Mouse (Mus musculus) embryonic facial prominence, embryonic 14.5 days (tissue): ENCODE measurements around the gene Hist2h3b. TPM values are rescaled to one million over a fixed set of nuclear protein-coding genes. Genes with fewer than 3 reads are reported as not detected.

ENCODE experiments used
- ATAC-seq: fragments of 200-750 bp; cut with Nextera tagmentation; 2 replicates; pipeline ENCODE4 v1.8.0; 2017; ENCODE audit warnings: low read depth, moderate number of reproducible peaks, moderate TSS enrichment
- DNase-seq: peaks from one replicate; pipeline ENCODE4 v3.0.0-alpha.2; 2015; ENCODE audit warnings: low spot score
- H3K27ac ChIP-seq: fragments of 300-500 bp; sonication (generic); replicated peaks from 2 replicates; pipeline ENCODE4 v1.5.1; 2014; ENCODE audit warnings: low read depth, mild to moderate bottlenecking, low read length, moderate library complexity
- H3K27me3 ChIP-seq: fragments of 300-500 bp; sonication (generic); replicated peaks from 2 replicates; pipeline ENCODE4 v1.6.1; 2014; ENCODE audit warnings: low read length; ENCODE audit not compliant: control insufficient read depth, insufficient read depth
- H3K36me3 ChIP-seq: fragments of 300-500 bp; sonication (generic); 2 replicates; pipeline ENCODE4 v1.6.1; 2014; ENCODE audit warnings: low read length, mixed read lengths; ENCODE audit not compliant: control insufficient read depth, insufficient read depth
- H3K4me1 ChIP-seq: fragments of 300-500 bp; sonication (generic); 2 replicates; pipeline ENCODE4 v1.6.1; 2014; ENCODE audit warnings: antibody characterized with exemption, low read length; ENCODE audit not compliant: control insufficient read depth, insufficient read depth
- H3K4me2 ChIP-seq: fragments of 300-500 bp; sonication (generic); 2 replicates; pipeline ENCODE4 v1.6.1; 2014; ENCODE audit warnings: low read depth, mild to moderate bottlenecking, low read length, moderate library complexity, mixed read lengths
- H3K4me3 ChIP-seq: fragments of 300-500 bp; sonication (generic); 2 replicates; pipeline ENCODE4 v1.5.1; 2014; ENCODE audit warnings: low read depth, mild to moderate bottlenecking, low read length
- H3K9ac ChIP-seq: fragments of 300-500 bp; sonication (generic); 2 replicates; pipeline ENCODE4 v1.6.1; 2014; ENCODE audit warnings: low read depth, mild to moderate bottlenecking, low read length, moderate library complexity, mixed read lengths
- H3K9me3 ChIP-seq: fragments of 300-500 bp; sonication (generic); 2 replicates; pipeline ENCODE4 v1.6.1; 2016; ENCODE audit warnings: low read length; ENCODE audit not compliant: control insufficient read depth
- WGBS: fragments of 180-500 bp; shearing (Covaris S2); extraction: QIAGEN DNeasy Blood & Tissue Kit; methylation state at CpG from one replicate; pipeline ENCODE4 v1.1.7; 2014; 5-methylcytosine and 5-hydroxymethylcytosine counted together
- polyA plus RNA-seq: library from polyadenylated mRNA; unstranded; fragments of >200 nt; fragmentation: Nextera tagmentation; extraction: Ambion mirVana; gene quantifications from 2 replicates; pipeline ENCODE4 v1.2.1, GENCODE M21; 2014

The Hist2h3b gene
- polyA plus RNA-seq, 1 experiment from 2014 or later = 44.3 TPM

DNA sequence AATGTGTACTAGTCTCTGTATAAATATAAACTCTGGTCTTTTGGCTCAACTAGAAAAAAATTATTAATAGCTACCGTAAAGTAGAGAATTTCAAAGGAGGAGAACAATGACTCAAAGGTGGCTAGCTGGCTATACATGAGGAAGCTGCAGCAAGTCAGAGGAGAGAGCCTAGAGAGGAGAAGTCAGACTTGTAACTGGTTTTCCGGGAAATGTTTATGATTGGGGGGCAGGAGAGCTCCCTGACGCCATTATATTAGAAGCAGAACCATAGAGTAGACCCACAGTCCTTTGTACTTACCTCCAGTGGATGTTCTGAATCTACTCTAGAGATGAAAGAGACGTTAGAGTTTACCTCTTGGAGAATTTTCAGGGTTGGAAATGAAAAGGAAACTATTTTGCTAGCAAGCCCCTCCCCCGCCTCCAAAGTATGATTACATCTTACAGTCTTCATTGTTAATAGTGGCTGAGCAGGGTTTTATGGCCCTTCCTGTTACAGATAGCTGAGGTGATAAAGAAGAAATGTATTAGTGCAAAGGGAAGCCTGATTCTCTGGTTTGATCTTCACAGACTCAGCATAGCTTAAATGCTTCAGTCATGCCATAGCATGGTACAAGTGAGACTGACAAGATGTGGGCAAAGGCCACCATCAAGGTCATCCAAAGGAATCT, 12.4 kb upstream of the Hist2h3b start:
- no peak overlapping the region for H3K9ac ChIP-seq
- H3K4me1 ChIP-seq = no peaks in the 10 kb centered on the region
- no peak for ATAC-seq
- H3K9me3 ChIP-seq = no peaks in the 10 kb centered on the region
- no peak overlapping the region for H3K4me3 ChIP-seq
- DNase-seq = no peak
- WGBS = 67% methylated on average over 5 of the region's 5 CpGs
- no peaks in the 10 kb centered on the region for H3K36me3 ChIP-seq
- no peaks in the 10 kb centered on the region for H3K27me3 ChIP-seq
- H3K4me2 ChIP-seq = no peak overlapping the region
- H3K27ac ChIP-seq = no peak overlapping the region

DNA sequence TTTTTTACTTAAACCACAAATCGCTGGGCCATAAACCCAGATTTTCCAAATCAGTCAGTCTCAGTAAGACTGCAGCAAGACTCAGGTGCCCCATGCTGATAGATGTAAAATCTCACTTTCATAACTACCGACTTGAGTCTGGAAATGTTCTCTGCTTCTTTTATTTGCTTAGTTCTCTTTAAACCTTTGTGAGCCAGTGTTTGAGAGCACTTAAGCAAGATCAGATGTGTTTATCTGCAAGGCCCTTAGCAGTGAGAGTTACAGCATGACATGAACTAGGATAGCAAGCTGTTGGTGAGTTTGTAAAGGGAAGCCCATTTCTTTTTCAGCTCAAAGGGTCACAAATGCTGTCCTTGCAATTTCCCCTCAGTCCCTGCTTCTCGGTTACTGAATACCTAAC, 11.3 kb upstream of the Hist2h3b start:
- WGBS = 61% methylated on average over 3 of the region's 3 CpGs
- Histone ChIP-seq H3K4me2 (no peak overlapping the region), H3K36me3 (no peaks in the 10 kb centered on the region), H3K4me1 (peaks cover 3% of the 10 kb centered on the region; the same call in 1 of the 2 replicates), H3K9me3 (no peaks in the 10 kb centered on the region), H3K27me3 (no peaks in the 10 kb centered on the region), H3K27ac (no peak overlapping the region), H3K4me3 (no peak overlapping the region), H3K9ac (no peak overlapping the region)
- ATAC-seq = no peak
- no peak for DNase-seq

DNA sequence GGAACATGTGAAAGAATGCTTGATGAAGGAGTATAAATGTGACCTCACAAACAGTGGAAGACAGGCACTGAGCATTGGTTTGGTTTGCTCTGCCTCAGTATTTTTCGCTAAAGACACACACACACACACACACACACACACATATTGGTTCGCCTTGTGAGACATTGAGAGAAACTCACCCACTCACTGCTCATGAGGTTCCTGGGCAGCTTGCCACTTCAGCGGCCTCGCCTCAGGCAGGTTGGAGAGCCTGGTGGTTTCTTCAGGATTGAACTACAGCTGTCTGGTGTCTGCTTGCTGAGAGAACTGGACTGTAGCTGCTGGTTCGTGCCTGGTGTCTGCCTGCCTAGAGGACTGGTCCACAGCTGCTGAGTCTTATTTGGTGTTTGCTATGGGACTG, 8.2 kb upstream of the Hist2h3b start:
- H3K27ac ChIP-seq = no peak overlapping the region
- no peak for ATAC-seq
- no peak overlapping the region for H3K4me3 ChIP-seq
- 92% methylated on average over 5 of the region's 5 CpGs for WGBS
- peaks cover 15% of the 10 kb centered on the region for H3K4me1 ChIP-seq
- no peak for DNase-seq
- H3K4me2 ChIP-seq = no peak overlapping the region
- H3K9ac ChIP-seq = no peak overlapping the region
- no peaks in the 10 kb centered on the region for H3K27me3 ChIP-seq
- H3K36me3 ChIP-seq = no peaks in the 10 kb centered on the region
- H3K9me3 ChIP-seq = no peaks in the 10 kb centered on the region

DNA sequence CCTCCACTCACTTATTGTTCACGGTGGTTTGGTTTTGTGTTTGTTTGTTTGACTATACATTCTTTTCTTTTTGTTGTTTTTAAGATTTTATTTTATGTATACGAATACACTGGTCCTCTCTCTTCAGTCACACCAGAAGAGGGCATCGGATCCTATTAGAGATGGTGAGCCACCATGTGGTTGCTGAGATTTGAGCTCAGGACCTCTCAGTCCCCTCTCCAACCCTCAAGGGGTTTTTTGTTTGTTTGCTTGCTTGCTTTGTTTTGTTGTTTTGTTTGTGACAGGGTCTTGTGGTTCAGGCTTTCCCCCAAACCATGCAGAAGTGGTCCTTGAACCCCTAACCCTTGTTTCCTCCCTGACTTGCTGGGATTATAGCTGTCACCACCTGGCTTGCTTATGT, 6.8 kb upstream of the Hist2h3b start:
- H3K36me3 ChIP-seq = no peaks in the 10 kb centered on the region
- peaks cover 15% of the 10 kb centered on the region for H3K4me1 ChIP-seq
- WGBS = 53% methylated on average over 3 of the region's 3 CpGs
- peak overlapping the region; percentile 99 for H3K27ac ChIP-seq
- DNase-seq (no peak), ATAC-seq (no peak)
- no peaks in the 10 kb centered on the region for H3K9me3 ChIP-seq
- H3K27me3 ChIP-seq = no peaks in the 10 kb centered on the region
- H3K4me2 ChIP-seq = peak overlapping the region; percentile 76
- H3K4me3 ChIP-seq = peak overlapping the region; percentile 59
- peak overlapping the region; percentile 83; the same call in 1 of the 2 replicates for H3K9ac ChIP-seq

DNA sequence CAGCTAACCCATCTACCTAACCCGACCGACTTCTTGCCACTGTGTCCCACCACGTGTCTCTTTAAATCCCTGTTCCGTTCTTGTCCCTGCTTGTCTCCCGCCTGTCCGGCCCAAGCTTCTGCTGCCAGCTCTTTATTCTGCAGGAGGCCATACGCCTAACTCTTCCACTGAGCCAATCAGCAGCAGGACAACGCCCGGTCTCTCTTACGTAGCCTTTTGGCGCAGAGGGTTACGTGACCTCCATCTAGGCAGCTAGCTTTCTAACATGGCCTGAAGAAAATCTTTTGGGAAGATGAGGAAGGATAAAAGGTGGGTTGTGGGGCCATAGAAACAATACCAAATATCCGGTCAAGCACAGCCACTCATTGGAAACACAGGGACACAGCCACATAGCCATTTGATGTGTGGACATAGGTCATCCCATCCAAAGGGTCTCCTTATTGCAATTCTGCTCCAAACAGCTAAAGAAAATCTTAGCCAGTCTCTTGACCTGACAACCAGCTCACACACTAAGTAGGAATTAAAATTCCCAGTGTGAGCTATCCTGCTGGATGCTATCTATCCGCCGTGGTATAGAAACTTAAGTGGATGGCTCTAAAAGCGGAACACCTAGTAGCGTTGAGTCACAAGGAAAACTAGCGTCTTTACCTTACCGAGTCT, 6.1 kb upstream of the Hist2h3b start:
- Histone ChIP-seq H3K4me2 (peak overlapping the region; percentile 76), H3K36me3 (no peaks in the 10 kb centered on the region), H3K9me3 (no peaks in the 10 kb centered on the region), H3K27me3 (no peaks in the 10 kb centered on the region), H3K4me1 (peaks cover 15% of the 10 kb centered on the region), H3K27ac (peak overlapping the region; percentile 99), H3K4me3 (peak overlapping the region; percentile 59), H3K9ac (peak overlapping the region; percentile 83)
- ATAC-seq (peak; percentile 85), DNase-seq (peak; percentile 95)
- under 1% methylated on average over 19 of the region's 19 CpGs for WGBS

DNA sequence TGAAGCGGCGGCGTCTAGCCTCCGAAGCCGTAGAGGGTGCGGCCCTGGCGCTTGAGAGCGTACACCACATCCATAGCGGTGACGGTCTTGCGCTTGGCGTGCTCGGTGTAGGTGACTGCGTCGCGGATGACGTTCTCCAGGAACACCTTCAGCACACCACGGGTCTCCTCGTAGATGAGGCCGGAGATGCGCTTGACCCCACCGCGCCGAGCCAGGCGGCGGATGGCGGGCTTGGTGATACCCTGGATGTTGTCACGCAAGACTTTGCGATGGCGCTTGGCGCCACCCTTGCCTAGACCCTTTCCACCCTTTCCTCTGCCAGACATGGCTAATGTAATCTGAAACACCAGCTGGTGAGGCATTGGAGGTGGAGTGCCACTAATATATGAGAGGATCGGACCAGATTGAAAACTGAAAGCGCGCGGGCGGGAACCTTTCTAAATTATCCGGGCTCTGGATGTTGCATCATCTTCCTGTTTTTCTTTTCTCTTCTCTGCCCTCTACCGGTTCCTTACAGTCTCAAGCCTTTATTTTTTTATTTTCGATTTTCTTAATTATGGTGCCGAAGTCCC, 5.4 kb upstream of the Hist2h3b start, which contains the start of gene Hist2h4:
Gene Hist2h4 (minus strand): TSS at position 333 of the 572 bp plus-strand sequence.
- peak within 1 kb of the TSS; percentile 83 for H3K9ac ChIP-seq
- H3K27ac ChIP-seq = peak within 1 kb of the TSS; percentile 99
- peaks cover 17% of the 10 kb centered on the region for H3K4me1 ChIP-seq
- under 1% methylated on average over 31 of the region's 40 CpGs for WGBS
- H3K27me3 ChIP-seq = no peaks in the 10 kb centered on the region
- DNase-seq (peak; percentile 98), ATAC-seq (peak; percentile 90)
- no peaks in the 10 kb centered on the region for H3K36me3 ChIP-seq
- peak within 1 kb of the TSS; percentile 76 for H3K4me2 ChIP-seq
- no peaks in the 10 kb centered on the region for H3K9me3 ChIP-seq
- H3K4me3 ChIP-seq = peak within 1 kb of the TSS; percentile 59

DNA sequence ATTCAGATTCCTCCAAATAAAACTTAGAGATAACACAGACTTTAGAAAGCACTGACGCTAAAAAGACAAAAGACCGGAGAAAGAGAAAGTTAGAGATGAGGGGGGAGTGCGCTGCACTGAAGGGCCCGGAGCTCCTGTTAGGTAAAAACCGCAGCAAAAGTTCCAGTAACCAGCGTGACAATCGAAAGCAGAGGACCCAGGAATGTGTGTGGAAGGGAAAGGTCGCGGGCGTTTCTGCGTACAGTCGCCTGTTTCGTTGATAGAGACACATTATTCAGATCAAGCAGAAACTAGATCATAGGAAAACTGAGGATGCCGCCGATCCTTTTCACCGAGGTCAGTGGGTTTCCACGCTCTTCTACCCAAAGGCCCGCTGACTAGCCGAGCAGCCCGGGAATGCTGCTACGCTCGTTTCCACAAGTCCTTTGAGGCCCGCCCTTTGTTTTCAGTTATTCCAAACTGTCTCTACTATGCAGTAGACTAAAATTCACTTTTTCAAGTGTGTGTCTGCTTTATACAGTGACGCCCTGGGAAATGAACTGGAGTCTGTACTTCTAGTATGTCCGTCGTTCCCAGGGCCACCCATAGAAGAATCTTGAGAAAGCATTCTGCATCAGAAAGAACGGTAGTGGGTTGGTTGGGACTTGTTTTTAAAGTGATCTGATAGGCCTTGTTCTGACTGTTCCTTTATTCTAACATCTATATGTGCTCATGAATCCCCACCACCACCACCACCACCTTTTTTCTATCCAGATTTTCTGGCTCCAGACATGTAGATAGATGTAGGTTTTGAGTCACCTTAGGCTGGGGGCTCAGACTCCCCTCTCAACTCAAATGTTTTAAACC, 4.7 kb upstream of the Hist2h3b start:
- H3K9me3 ChIP-seq = no peaks in the 10 kb centered on the region
- peaks cover 18% of the 10 kb centered on the region for H3K4me1 ChIP-seq
- peak overlapping the region; percentile 99 for H3K27ac ChIP-seq
- H3K9ac ChIP-seq = peak overlapping the region; percentile 75
- ATAC-seq (peak; percentile 16; the same call in 1 of the 2 replicates), DNase-seq (peak; percentile 74)
- peak overlapping the region; percentile 59 for H3K4me3 ChIP-seq
- no peaks in the 10 kb centered on the region for H3K27me3 ChIP-seq
- 6% methylated on average over 27 of the region's 27 CpGs for WGBS
- no peaks in the 10 kb centered on the region for H3K36me3 ChIP-seq
- H3K4me2 ChIP-seq = peak overlapping the region; percentile 76

DNA sequence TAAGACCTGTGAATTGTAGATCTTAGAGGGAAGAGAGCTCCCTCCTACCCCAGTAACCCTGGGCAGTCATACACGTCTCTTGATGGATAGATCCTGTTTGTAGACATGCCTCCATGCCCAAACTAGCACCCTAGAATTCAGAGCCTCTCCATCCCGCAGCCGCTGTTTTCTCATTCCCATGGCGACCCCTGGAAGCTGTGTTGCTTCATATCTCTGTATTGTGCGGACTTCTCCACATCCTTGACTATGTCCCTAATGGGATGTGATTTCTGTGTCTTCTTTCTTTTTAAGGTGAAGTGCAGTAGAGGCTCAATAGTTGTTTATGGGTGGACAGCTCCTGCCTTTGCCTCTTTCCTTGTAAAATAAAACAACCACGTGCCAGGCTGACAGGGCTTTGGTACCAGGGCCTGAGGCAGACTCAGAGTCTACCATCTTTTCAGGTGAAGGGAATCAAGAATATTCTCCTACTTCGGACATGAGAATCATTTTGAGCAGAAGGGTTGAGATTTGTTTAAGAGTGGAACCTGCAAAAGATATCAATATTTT, 4.0 kb upstream of the Hist2h3b start:
- DNase-seq (no peak), ATAC-seq (no peak)
- Histone ChIP-seq H3K27ac (peak overlapping the region; percentile 99), H3K4me3 (peak overlapping the region; percentile 59; the same call in 1 of the 2 replicates), H3K4me1 (peaks cover 18% of the 10 kb centered on the region), H3K9me3 (no peaks in the 10 kb centered on the region), H3K27me3 (no peaks in the 10 kb centered on the region), H3K36me3 (no peaks in the 10 kb centered on the region), H3K9ac (peak overlapping the region; percentile 75), H3K4me2 (peak overlapping the region; percentile 76)
- 72% methylated on average over 7 of the region's 7 CpGs for WGBS
